Mouse (Mus musculus) ES-E14 (cell line): ENCODE measurements around the gene Cd109. TPM values are rescaled to one million over a fixed set of nuclear protein-coding genes. Genes with fewer than 3 reads are reported as not detected.

Experiments used
- DNase-seq: peaks from one replicate; pipeline ENCODE4 v3.0.0-alpha.2; 2013; ENCODE audit warnings: low read depth, low spot score
- H3K27ac ChIP-seq: 2 replicates; pipeline ENCODE4 v1.5.1; 2012; ENCODE audit warnings: low read depth, mild to moderate bottlenecking, low read length, moderate library complexity, mixed read lengths; ENCODE audit not compliant: poor library complexity, insufficient read depth, severe bottlenecking
- H3K36me3 ChIP-seq: 2 replicates; pipeline ENCODE4 v1.6.1; 2012; ENCODE audit warnings: mild to moderate bottlenecking, low read length, moderate library complexity, mixed read lengths; ENCODE audit not compliant: control insufficient read depth, poor library complexity, insufficient read depth, severe bottlenecking
- H3K4me1 ChIP-seq, 2 experiments: fragments of 150-350 bp in 1 of 2; sonication (generic) in 1 of 2; 2 replicates each; pipeline ENCODE4 v1.6.1; 2012; ENCODE audit warnings: low read length in 2 of 2, mild to moderate bottlenecking in 1 of 2, mixed read lengths in 1 of 2; ENCODE audit not compliant: control insufficient read depth in 2 of 2, insufficient read depth in 2 of 2, poor library complexity in 1 of 2
- H3K4me3 ChIP-seq, 2 experiments: fragments of 150-350 bp in 1 of 2; sonication (generic) in 1 of 2; 2 replicates each; pipeline ENCODE4 v1.5.1; 2012; ENCODE audit warnings: low read length in 2 of 2, low read depth in 1 of 2, mild to moderate bottlenecking in 1 of 2, mixed read lengths in 1 of 2; ENCODE audit not compliant: insufficient read depth in 1 of 2, poor library complexity in 1 of 2, severe bottlenecking in 1 of 2
- H3K9ac ChIP-seq: 2 replicates; pipeline ENCODE4 v1.6.1; 2012; ENCODE audit warnings: low read depth, mild to moderate bottlenecking, low read length, mixed read lengths; ENCODE audit not compliant: poor library complexity, insufficient read depth, severe bottlenecking
- H3K9me3 ChIP-seq: fragments of 150-350 bp; sonication (generic); 2 replicates; pipeline ENCODE4 v1.6.1; 2012; ENCODE audit warnings: low read depth, mild to moderate bottlenecking, low read length; ENCODE audit not compliant: control insufficient read depth, insufficient read depth
- CHD2 ChIP-seq: IDR thresholded peaks from 2 replicates; pipeline ENCODE4 v1.6.1; 2014; ENCODE audit warnings: mild to moderate bottlenecking, low read depth, low read length, inconsistent platforms
- HCFC1 ChIP-seq: IDR thresholded peaks from 2 replicates; pipeline ENCODE4 v1.6.1; 2012; ENCODE audit warnings: low read length, inconsistent platforms, borderline replicate concordance; ENCODE audit not compliant: insufficient read depth
- MAFK ChIP-seq: IDR thresholded peaks from 2 replicates; pipeline ENCODE4 v1.6.1; 2014; ENCODE audit warnings: mild to moderate bottlenecking, low read depth, low read length, inconsistent platforms; ENCODE audit not compliant: insufficient read depth
- ZC3H11A ChIP-seq: IDR thresholded peaks from 2 replicates; pipeline ENCODE4 v1.6.1; 2012; ENCODE audit warnings: low read depth, mild to moderate bottlenecking, inconsistent platforms, low read length, borderline replicate concordance
- ZNF384 ChIP-seq: IDR thresholded peaks from 2 replicates; pipeline ENCODE4 v1.6.1; 2012; ENCODE audit warnings: low read depth, low read length, inconsistent platforms
- in situ Hi-C, 2 experiments: fragments of 600-800 bp; cut with MboI; formaldehyde crosslinking; loops; one replicate each; pipeline ENCODE4 v1.15.1; 2025; ENCODE audit warnings: low sequenced_read_pairs in 2 of 2, inconsistent platforms in 1 of 2; ENCODE audit not compliant: unreplicated experiment in 2 of 2
- total RNA-seq: library from RNA; depleted of rRNA; stranded (reverse); fragments of 300-350 nt; gene quantifications from 2 replicates; pipeline ENCODE4 v1.2.3, GENCODE M21; 2012

Gene Cd109
- total RNA-seq, 1 experiment, result 7.3 TPM

DNA sequence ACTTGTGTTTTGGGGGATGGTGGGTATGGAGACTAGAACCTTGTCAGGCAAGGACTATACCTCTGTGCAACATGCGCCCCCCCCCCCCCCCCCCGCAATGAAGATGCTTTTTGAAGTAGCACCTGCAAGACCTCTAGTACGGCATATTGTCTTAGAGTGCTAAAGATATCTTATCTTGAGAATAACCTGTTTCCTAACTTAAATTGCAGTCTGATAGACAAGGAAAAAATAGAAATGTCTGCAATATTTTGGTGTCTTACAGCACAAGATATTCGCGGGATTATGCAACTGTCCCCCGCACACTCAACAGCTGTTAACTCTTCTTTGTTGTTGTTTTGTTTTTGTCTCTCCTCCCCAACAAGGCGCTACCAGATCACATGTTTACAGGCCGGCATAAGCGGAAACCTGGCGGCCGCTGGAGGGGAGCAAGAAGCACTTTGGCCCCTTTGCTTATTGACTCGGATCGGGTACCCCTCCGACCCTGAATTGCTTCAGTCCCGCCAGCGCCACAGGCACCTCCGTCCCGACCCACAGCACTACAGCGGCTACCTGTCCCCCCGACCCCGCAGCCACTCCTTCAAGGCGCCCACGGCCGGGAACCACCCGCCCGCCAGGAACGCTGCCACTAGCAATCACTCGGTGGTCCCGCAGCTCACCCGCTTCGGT, 28.0 kb upstream of the Cd109 start:
- Histone ChIP-seq H3K9me3 (no peaks in the 10 kb centered on the region), H3K4me3 (peak overlapping the region; percentile 88 to 95), H3K27ac (0 out of 2 replicates have a peak overlapping the region, but pooled peaks have one; percentile 3), H3K36me3 (no peaks in the 10 kb centered on the region), H3K4me1 (peaks cover 0 to 7% of the 10 kb centered on the region in 2 experiments), H3K9ac (peak overlapping the region; percentile 92)
- in situ Hi-C loops, result no loop called here
- DNase-seq, result no peak
- TF ChIP-seq MAFK (0 out of 2 replicates have a peak, but pooled peaks have one; percentile 1), ZC3H11A (no peak), CHD2 (no peak)

DNA sequence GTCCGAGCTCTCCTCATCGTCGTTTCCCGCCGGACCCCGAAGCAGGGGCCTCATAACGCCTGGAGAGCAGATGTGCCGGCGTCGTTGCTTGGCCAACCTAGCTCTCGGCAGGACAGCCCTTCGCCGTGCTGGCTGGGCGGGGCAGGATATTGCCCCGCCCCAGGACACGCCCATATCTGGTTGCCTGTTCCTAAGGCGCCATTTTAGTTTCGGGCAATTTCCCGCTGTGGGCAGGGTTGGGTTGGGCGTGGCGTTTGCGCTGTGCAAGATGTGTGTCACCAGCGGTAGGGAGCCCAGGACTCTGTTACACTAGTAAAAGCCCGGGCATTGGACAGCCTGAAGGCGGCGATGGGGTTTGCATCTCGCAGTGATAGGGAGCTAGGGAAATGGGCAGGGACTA, 27.4 kb upstream of the Cd109 start, which contains the start of gene Slc17a5:
Gene Slc17a5 (minus strand): TSS at position 128 of the 400 bp plus-strand sequence.
- 0 out of 2 replicates have a peak within 1 kb of the TSS, but pooled peaks have one; percentile 3 for H3K27ac ChIP-seq
- peak within 1 kb of the TSS; percentile 88 to 95 for H3K4me3 ChIP-seq
- H3K36me3 ChIP-seq, result no peaks in the 10 kb centered on the region
- in situ Hi-C loops, result no loop called here
- DNase-seq, result peak; percentile 95
- peak within 1 kb of the TSS; percentile 92 for H3K9ac ChIP-seq
- H3K9me3 ChIP-seq, result no peaks in the 10 kb centered on the region
- TF ChIP-seq CHD2, result no peak
- no peak for TF ChIP-seq ZC3H11A
- no peak for TF ChIP-seq ZNF384
- TF ChIP-seq HCFC1, result peak; percentile 85
- peaks cover 0 to 7% of the 10 kb centered on the region in 2 experiments for H3K4me1 ChIP-seq

DNA sequence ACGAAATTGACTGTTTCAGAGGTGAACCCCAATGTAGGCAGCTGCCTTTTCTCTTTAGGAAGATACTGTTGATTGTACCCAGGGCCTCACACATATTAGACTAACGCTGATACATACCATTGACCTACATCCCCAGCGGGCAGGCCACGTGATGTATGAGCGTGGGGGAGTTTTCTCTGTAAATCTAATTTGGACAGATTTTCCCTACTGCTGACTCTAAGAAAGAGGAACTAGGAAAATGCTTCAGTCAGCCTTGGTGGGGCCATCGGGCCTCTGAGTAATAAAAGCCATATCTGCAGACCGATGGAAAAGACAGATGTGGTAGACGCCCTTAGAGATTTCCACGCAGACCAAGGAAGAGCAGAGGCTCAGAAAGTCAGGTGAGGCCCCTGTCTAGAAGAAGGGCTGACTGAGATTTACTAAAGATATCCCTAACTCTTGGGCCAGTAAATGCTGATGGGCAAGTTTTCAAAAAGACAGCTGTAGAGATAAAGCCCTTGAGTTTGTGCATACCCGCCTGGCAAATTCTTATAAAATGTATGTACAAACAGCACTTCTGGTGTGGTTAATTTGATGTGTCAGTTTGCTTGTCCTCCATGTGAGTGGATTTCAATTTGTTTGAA, 26.8 kb upstream of the Cd109 start:
- Histone ChIP-seq H3K27ac (no peak overlapping the region), H3K9ac (no peak overlapping the region), H3K4me3 (peak overlapping the region; percentile 60 to 95; a peak in 2 of 4 replicates), H3K9me3 (no peaks in the 10 kb centered on the region), H3K4me1 (peaks cover 0 to 7% of the 10 kb centered on the region in 2 experiments), H3K36me3 (no peaks in the 10 kb centered on the region)
- in situ Hi-C loops, result no loop called here
- DNase-seq, result no peak
- no peak for TF ChIP-seq ZC3H11A
- no peak for TF ChIP-seq ZNF384
- TF ChIP-seq HCFC1, result no peak

DNA sequence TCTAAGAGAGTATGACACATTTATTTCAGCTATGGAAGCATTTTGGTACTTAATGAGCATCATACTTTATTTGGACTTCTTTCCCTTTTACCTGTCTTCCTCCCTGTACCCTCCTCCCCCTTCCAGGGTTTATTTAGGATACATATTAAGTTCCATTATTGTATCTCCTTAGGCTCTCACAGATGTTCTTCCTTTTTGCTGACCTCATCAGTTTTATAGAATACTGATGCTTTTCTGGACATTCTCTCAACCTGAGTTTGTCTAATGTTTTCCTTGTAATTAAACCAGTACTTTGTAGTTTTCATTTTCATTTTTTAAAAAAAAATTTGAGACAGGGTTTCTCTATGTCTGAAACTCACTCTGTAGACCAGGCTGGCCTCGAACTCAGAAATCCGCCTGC, 24.9 kb upstream of the Cd109 start:
- no peak overlapping the region for H3K9ac ChIP-seq
- no peak overlapping the region for H3K27ac ChIP-seq
- DNase-seq, result no peak
- TF ChIP-seq CHD2 (no peak), ZC3H11A (no peak), HCFC1 (no peak), MAFK (peak; percentile 89), ZNF384 (no peak)
- in situ Hi-C loops, result no loop called here
- H3K4me3 ChIP-seq, result no peak overlapping the region
- no peaks in the 10 kb centered on the region for H3K36me3 ChIP-seq
- peaks cover 0 to 5% of the 10 kb centered on the region in 2 experiments; a peak in 3 of 4 replicates for H3K4me1 ChIP-seq
- H3K9me3 ChIP-seq, result no peaks in the 10 kb centered on the region
